Mouse (Mus musculus) kidney, adult 2 months (tissue): ENCODE data around the gene Chrm3.

Source experiments
- CTCF ChIP-seq: fragments of 200-500 bp; conservative IDR thresholded peaks from 2 replicates; pipeline ENCODE4 v1.5.1; 2011; ENCODE audit warnings: low read depth, mild to moderate bottlenecking, control low read depth, low read length, moderate library complexity, mixed read lengths; ENCODE audit not compliant: insufficient read depth, insufficient read length
- POLR2A ChIP-seq: fragments of 200-500 bp; IDR thresholded peaks from one replicate; pipeline ENCODE4 v1.6.1; 2011; ENCODE audit warnings: low read depth, low read length, control low read depth

GRCm38 (mm10) chr13:9930606-9931005, 430.0 kb downstream of the Chrm3 start:
- TF ChIP-seq POLR2A (no peak), CTCF (no peak)
